Mouse (Mus musculus) thymus, adult 2 months (tissue): ENCODE results near the gene Wdr93.

Experiments used
- CTCF ChIP-seq: fragments of 200-500 bp; IDR thresholded peaks from 2 replicates; pipeline ENCODE4 v1.5.1; 2012; ENCODE audit warnings: mild to moderate bottlenecking, control low read depth, low read length, moderate library complexity, borderline replicate concordance; ENCODE audit not compliant: control insufficient read depth, poor library complexity, insufficient read depth; ENCODE audit errors: extremely low read depth
- POLR2A ChIP-seq: fragments of 200-500 bp; IDR thresholded peaks from 2 replicates; pipeline ENCODE4 v1.6.1; 2012; ENCODE audit warnings: mild to moderate bottlenecking, low read length, control low read depth, moderate library complexity; ENCODE audit not compliant: control insufficient read depth, poor library complexity, insufficient read depth; ENCODE audit errors: extremely low read depth

DNA sequence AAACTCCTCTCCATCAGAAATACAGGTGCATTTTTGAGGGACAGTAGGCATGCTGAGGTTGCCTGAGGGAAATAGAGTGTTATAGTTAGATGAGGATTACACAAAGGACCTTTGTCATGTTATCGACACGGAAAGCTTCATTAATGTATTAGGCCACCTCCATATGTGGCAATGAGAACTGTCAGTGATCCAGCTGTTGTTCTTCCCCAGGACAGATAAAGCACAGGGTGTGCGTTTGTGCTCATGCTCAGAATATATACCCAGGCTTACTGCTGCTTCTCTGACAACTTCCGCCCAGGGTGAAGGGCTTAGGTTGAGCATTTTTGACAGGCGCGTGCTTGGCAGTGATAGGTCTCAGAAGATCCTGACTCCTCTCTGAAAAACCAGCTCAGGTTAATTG is 6.5 kb downstream of the Wdr93 start:
- TF ChIP-seq CTCF (no peak), POLR2A (no peak)
